Mouse (Mus musculus): ENCODE data around the gene Rfc3. TPM values are rescaled to one million over a fixed set of nuclear protein-coding genes. Genes with fewer than 3 reads are reported as not detected.

Gene Rfc3
- polyA plus RNA-seq (2012; ENCODE audit: low replicate concordance): 2.6 and 10.8 TPM in 2 replicates

DNA sequence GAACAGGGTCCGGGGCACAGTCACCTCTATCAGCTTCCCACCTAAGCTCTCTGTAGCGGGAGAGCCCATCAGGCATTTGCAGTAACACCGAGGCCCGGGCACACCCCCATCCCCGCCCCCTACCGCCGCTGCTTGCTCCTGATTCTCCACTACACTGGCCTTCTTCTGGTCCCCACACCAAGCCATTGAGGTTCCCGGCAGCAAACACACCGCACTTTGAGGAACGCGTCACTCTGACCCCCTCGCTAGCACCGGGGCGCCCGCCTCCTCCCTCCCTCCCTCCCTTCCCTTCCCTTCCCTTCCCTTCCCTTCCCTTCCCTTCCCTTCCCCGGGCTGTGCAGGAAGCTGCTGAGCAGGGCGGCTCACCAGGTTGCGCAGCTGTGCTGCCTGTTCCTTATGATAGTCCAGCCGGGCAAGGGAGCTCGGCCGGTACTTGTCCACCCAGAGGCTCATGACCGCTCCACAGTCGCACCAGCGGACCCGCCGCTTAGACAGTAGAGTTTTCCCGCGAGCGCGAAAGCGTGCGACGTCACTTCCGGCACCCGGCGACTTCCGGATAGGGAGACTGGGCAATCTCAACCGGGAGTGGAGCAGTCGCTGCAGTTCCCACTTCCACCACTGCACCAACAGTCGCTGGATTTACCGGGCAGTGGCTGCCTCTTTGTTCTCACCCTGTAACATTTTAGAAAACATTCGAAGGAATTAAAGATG lies at the start of gene Rfc3:
Gene Rfc3 (minus strand): TSS at position 543 of the 711 bp plus-strand sequence.

DNA sequence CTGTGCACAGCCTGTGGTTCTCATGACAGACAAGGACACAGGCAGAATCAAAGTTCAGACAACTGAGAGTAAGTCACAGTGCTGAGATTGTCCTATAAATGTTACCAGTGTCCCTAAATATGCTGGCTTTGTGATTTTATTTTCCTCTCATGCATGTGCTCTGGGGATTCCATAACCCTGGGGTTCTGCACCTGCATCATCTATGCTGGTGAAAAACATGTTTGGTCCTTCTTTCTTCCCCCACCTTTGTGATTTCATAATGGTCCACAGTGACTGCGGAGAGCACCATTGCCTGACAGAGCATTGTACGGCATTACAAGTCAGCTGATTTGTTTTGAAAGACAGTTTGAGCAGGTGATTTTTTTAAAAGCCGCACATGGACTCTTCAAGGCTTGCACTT lies 45.1 kb downstream of the Rfc3 start, which contains the start of gene Vmn2r18:
Gene Vmn2r18 (minus strand): TSS at position 101 of the 400 bp plus-strand sequence.

Other genes starting within 250 kb of the Rfc3 start
- not detected in 2 replicates for gene Gm42906, start 223.1 kb downstream of the Rfc3 start, polyA plus RNA-seq (2012; ENCODE audit: low replicate concordance)
- not detected in 2 replicates for gene Vmn2r18, start 45.2 kb downstream of the Rfc3 start, polyA plus RNA-seq (2012; ENCODE audit: low replicate concordance)

All from leukemia stem cell, adult 10-12 weeks (primary cell).